Mouse (Mus musculus) lung, adult 2 months (tissue): ENCODE measurements around the gene Krt87.

Experiments
- CTCF ChIP-seq: fragments of 200-500 bp; IDR thresholded peaks from 2 replicates; pipeline ENCODE4 v1.5.1; 2011; ENCODE audit warnings: mild to moderate bottlenecking, low read length, control low read depth; ENCODE audit not compliant: insufficient read depth
- POLR2A ChIP-seq: fragments of 200-500 bp; IDR thresholded peaks from 2 replicates; pipeline ENCODE4 v1.6.1; 2011; ENCODE audit warnings: low read depth, mild to moderate bottlenecking, control low read depth, low read length, borderline replicate concordance; ENCODE audit errors: extremely low read depth

DNA sequence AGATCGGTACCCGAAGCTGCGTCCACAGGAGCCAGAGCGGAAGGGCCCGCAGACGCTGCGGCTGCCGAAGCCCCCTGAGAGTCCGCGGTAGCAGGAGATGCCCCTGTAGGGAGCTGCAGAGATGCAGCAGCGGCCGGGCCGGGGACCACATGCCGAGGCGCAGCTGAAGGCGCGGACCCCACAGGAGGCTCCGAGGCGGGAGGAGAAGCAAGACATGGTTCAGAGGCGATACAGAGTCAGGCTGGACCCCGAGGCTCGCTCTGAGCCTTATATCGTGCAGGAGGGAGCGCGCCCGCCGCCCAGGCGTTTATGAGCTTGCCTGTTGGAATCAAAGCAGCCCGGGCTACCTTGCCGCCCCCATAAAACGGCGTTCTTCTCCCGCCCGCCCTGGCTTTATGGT is at the start of gene Krt87:
- TF ChIP-seq POLR2A: no peak
- TF ChIP-seq CTCF: no peak
